Mouse (Mus musculus): ENCODE data around the gene Cth.

GRCm38 (mm10) chr3:157891819-157892218 lies 33.1 kb downstream of the Cth start:
- no peak for TF ChIP-seq CTCF (conservative IDR thresholded peaks at IDR 0.05; ENCODE audit: insufficient read depth, insufficient read length, low read depth, low read length)
- no peak for TF ChIP-seq POLR2A (IDR thresholded peaks at IDR 0.05; ENCODE audit: low read depth, low read length)
